Mouse (Mus musculus) forebrain, embryonic 16.5 days (tissue): ENCODE results near the gene Atg10. TPM values are rescaled to one million over a fixed set of nuclear protein-coding genes. Genes with fewer than 3 reads are reported as not detected.

ENCODE experiments used
- ATAC-seq: fragments of 200-750 bp; cut with Nextera tagmentation; 2 replicates; pipeline ENCODE4 v1.8.0; 2017; ENCODE audit warnings: mild to moderate bottlenecking, moderate library complexity
- H3K27ac ChIP-seq: fragments of 300-500 bp; sonication (generic); 2 replicates; pipeline ENCODE4 v1.5.1; 2014; ENCODE audit warnings: low read length, control low read depth
- H3K27me3 ChIP-seq: fragments of 300-500 bp; sonication (generic); replicated peaks from 2 replicates; pipeline ENCODE4 v1.6.1; 2014; ENCODE audit warnings: low read length; ENCODE audit not compliant: control insufficient read depth, insufficient read depth
- H3K36me3 ChIP-seq: fragments of 300-500 bp; sonication (generic); 2 replicates; pipeline ENCODE4 v1.6.1; 2014; ENCODE audit not compliant: control insufficient read depth, insufficient read depth
- H3K4me1 ChIP-seq: fragments of 300-500 bp; sonication (generic); replicated peaks from 2 replicates; pipeline ENCODE4 v1.6.1; 2014; ENCODE audit warnings: low read length; ENCODE audit not compliant: control insufficient read depth, insufficient read depth
- H3K4me2 ChIP-seq: fragments of 300-500 bp; sonication (generic); 2 replicates; pipeline ENCODE4 v1.6.1; 2014; ENCODE audit warnings: mild to moderate bottlenecking, low read length, control low read depth
- H3K4me3 ChIP-seq: fragments of 300-500 bp; sonication (generic); replicated peaks from 2 replicates; pipeline ENCODE4 v1.5.1; 2014; ENCODE audit warnings: mild to moderate bottlenecking, low read length, control low read depth
- H3K9ac ChIP-seq: fragments of 300-500 bp; sonication (generic); replicated peaks from 2 replicates; pipeline ENCODE4 v1.6.1; 2014; ENCODE audit warnings: low read depth, low read length, control low read depth
- H3K9me3 ChIP-seq: fragments of 300-500 bp; sonication (generic); 2 replicates; pipeline ENCODE4 v1.6.1; 2016; ENCODE audit warnings: low read length; ENCODE audit not compliant: control insufficient read depth
- WGBS: fragments of 180-500 bp; shearing (Covaris S2); extraction: QIAGEN DNeasy Blood & Tissue Kit; methylation state at CpG from one replicate; pipeline ENCODE4 v1.1.7; 2014; 5-methylcytosine and 5-hydroxymethylcytosine counted together
- polyA plus RNA-seq: library from polyadenylated mRNA; unstranded; fragments of >200 nt; fragmentation: Nextera tagmentation; extraction: Ambion mirVana; gene quantifications from 2 replicates; pipeline ENCODE4 v1.2.1, GENCODE M21; 2015

The Atg10 gene
- polyA plus RNA-seq, 1 experiment from 2014 or later: 14.0 TPM

- Histone ChIP-seq H3K9ac (no peak overlapping the region), H3K9me3 (no peaks in the 10 kb centered on the region), H3K4me2 (no peak overlapping the region), H3K27me3 (no peaks in the 10 kb centered on the region), H3K36me3 (no peaks in the 10 kb centered on the region), H3K27ac (no peak overlapping the region), H3K4me1 (peaks cover 22% of the 10 kb centered on the region), H3K4me3 (no peak overlapping the region)
- no peak for ATAC-seq
- 96% methylated on average over 8 of the region's 8 CpGs for WGBS
These were observed 43.4 kb downstream of the Atg10 start for GRCm38 (mm10) chr13:91180364-91180763.

GRCm38 (mm10) chr13:91179174-91179899 is 44.4 kb downstream of the Atg10 start:
- Histone ChIP-seq H3K4me3 (no peak overlapping the region), H3K4me2 (no peak overlapping the region), H3K27me3 (no peaks in the 10 kb centered on the region), H3K36me3 (no peaks in the 10 kb centered on the region), H3K4me1 (peaks cover 22% of the 10 kb centered on the region), H3K27ac (peak overlapping the region; percentile 56; the same call in 1 of the 2 replicates), H3K9ac (no peak overlapping the region), H3K9me3 (no peaks in the 10 kb centered on the region)
- ATAC-seq: peak; percentile 35
- 22% methylated on average over 8 of the region's 8 CpGs for WGBS

GRCm38 (mm10) chr13:91178428-91179160 is 45.2 kb downstream of the Atg10 start:
- peak overlapping the region; percentile 2; the same call in 1 of the 2 replicates for H3K4me2 ChIP-seq
- H3K4me1 ChIP-seq: peaks cover 22% of the 10 kb centered on the region
- peak overlapping the region; percentile 37 for H3K27ac ChIP-seq
- no peaks in the 10 kb centered on the region for H3K27me3 ChIP-seq
- ATAC-seq: peak; percentile 89
- H3K36me3 ChIP-seq: no peaks in the 10 kb centered on the region
- no peak overlapping the region for H3K4me3 ChIP-seq
- no peak overlapping the region for H3K9ac ChIP-seq
- 15% methylated on average over 9 of the region's 9 CpGs for WGBS
- H3K9me3 ChIP-seq: no peaks in the 10 kb centered on the region

- no peak overlapping the region for H3K9ac ChIP-seq
- H3K27me3 ChIP-seq: no peaks in the 10 kb centered on the region
- H3K9me3 ChIP-seq: no peaks in the 10 kb centered on the region
- H3K27ac ChIP-seq: no peak overlapping the region
- H3K4me3 ChIP-seq: no peak overlapping the region
- no peak for ATAC-seq
- H3K4me1 ChIP-seq: peaks cover 28% of the 10 kb centered on the region
- 65% methylated on average over 3 of the region's 3 CpGs for WGBS
- H3K36me3 ChIP-seq: no peaks in the 10 kb centered on the region
- H3K4me2 ChIP-seq: no peak overlapping the region
These were observed 48.4 kb downstream of the Atg10 start for GRCm38 (mm10) chr13:91175347-91175746.

GRCm38 (mm10) chr13:91171766-91172491 is 51.8 kb downstream of the Atg10 start:
- Histone ChIP-seq H3K9me3 (no peaks in the 10 kb centered on the region), H3K27ac (no peak overlapping the region), H3K27me3 (no peaks in the 10 kb centered on the region), H3K4me1 (peaks cover 6% of the 10 kb centered on the region), H3K9ac (no peak overlapping the region), H3K36me3 (no peaks in the 10 kb centered on the region), H3K4me3 (no peak overlapping the region), H3K4me2 (peak overlapping the region; percentile 23; the same call in 1 of the 2 replicates)
- 69% methylated on average over 15 of the region's 15 CpGs for WGBS
- peak; percentile 87 for ATAC-seq

GRCm38 (mm10) chr13:91171205-91171604 is 52.6 kb downstream of the Atg10 start:
- H3K27ac ChIP-seq: no peak overlapping the region
- H3K36me3 ChIP-seq: no peaks in the 10 kb centered on the region
- H3K4me3 ChIP-seq: no peak overlapping the region
- WGBS: 56% methylated on average over 5 of the region's 5 CpGs
- peaks cover 6% of the 10 kb centered on the region for H3K4me1 ChIP-seq
- no peak overlapping the region for H3K9ac ChIP-seq
- ATAC-seq: peak; percentile 60
- no peaks in the 10 kb centered on the region for H3K9me3 ChIP-seq
- H3K27me3 ChIP-seq: no peaks in the 10 kb centered on the region
- no peak overlapping the region for H3K4me2 ChIP-seq

GRCm38 (mm10) chr13:91169529-91170319 is 54.0 kb downstream of the Atg10 start:
- no peak for ATAC-seq
- H3K36me3 ChIP-seq: no peaks in the 10 kb centered on the region
- H3K27me3 ChIP-seq: no peaks in the 10 kb centered on the region
- H3K4me2 ChIP-seq: no peak overlapping the region
- 70% methylated on average over 17 of the region's 17 CpGs for WGBS
- H3K9ac ChIP-seq: no peak overlapping the region
- no peak overlapping the region for H3K4me3 ChIP-seq
- H3K4me1 ChIP-seq: peaks cover 6% of the 10 kb centered on the region
- H3K27ac ChIP-seq: no peak overlapping the region
- H3K9me3 ChIP-seq: no peaks in the 10 kb centered on the region

- H3K9me3 ChIP-seq: no peaks in the 10 kb centered on the region
- H3K36me3 ChIP-seq: no peaks in the 10 kb centered on the region
- WGBS: 86% methylated on average over 4 of the region's 4 CpGs
- peaks cover 6% of the 10 kb centered on the region for H3K4me1 ChIP-seq
- no peak overlapping the region for H3K27ac ChIP-seq
- ATAC-seq: no peak
- H3K4me3 ChIP-seq: no peak overlapping the region
- H3K9ac ChIP-seq: no peak overlapping the region
- no peak overlapping the region for H3K4me2 ChIP-seq
- H3K27me3 ChIP-seq: no peaks in the 10 kb centered on the region
These were observed 55.3 kb downstream of the Atg10 start for GRCm38 (mm10) chr13:91168486-91168885.
